Mouse (Mus musculus) left cerebral cortex, adult 11 months (tissue): ENCODE data around the gene Gm20388.

Experiments used
- DNase-seq: peaks from one replicate; pipeline ENCODE4 v3.0.0; 2022; ENCODE audit warnings: low spot score

The Gm20388 gene

GRCm38 (mm10) chr8:122441326-122441725, 2530.7 kb downstream of the Gm20388 start:
- DNase-seq: no peak

GRCm38 (mm10) chr8:122442356-122442755, 2531.7 kb downstream of the Gm20388 start:
- no peak for DNase-seq

GRCm38 (mm10) chr8:122442781-122443180, 2532.1 kb downstream of the Gm20388 start:
- no peak for DNase-seq

- DNase-seq: peak; percentile 99
Measured at GRCm38 (mm10) chr8:122443262-122444006, 2532.8 kb downstream of the Gm20388 start, which contains the start of gene Mvd. Gene Mvd (minus strand): TSS chr8:122443422.

- peak; percentile 74 for DNase-seq
Measured at GRCm38 (mm10) chr8:122444058-122444748, 2533.6 kb downstream of the Gm20388 start.

- no peak for DNase-seq
Measured at GRCm38 (mm10) chr8:122445203-122445602, 2534.6 kb downstream of the Gm20388 start.

GRCm38 (mm10) chr8:122451161-122451703, 2540.6 kb downstream of the Gm20388 start:
- DNase-seq: no peak

GRCm38 (mm10) chr8:122452154-122452553, 2541.5 kb downstream of the Gm20388 start:
- DNase-seq: no peak

GRCm38 (mm10) chr8:122454409-122454808, 2543.8 kb downstream of the Gm20388 start:
- DNase-seq: no peak

GRCm38 (mm10) chr8:122457171-122457570, 2546.5 kb downstream of the Gm20388 start:
- DNase-seq: no peak

GRCm38 (mm10) chr8:122459218-122459900, 2548.7 kb downstream of the Gm20388 start:
- no peak for DNase-seq

- no peak for DNase-seq
Measured at GRCm38 (mm10) chr8:122459990-122460389, 2549.3 kb downstream of the Gm20388 start.

- DNase-seq: no peak
Measured at GRCm38 (mm10) chr8:122460524-122461472, 2550.2 kb downstream of the Gm20388 start, which contains the start of gene Snai3. Gene Snai3 (minus strand): TSS chr8:122460733.

GRCm38 (mm10) chr8:122461473-122462148, 2551.0 kb downstream of the Gm20388 start:
- peak; percentile 64 for DNase-seq

- no peak for DNase-seq
Measured at GRCm38 (mm10) chr8:122462510-122462909, 2551.9 kb downstream of the Gm20388 start.

- DNase-seq: no peak
Measured at GRCm38 (mm10) chr8:122463651-122464640, 2553.3 kb downstream of the Gm20388 start.

GRCm38 (mm10) chr8:122464985-122465384, 2554.3 kb downstream of the Gm20388 start:
- no peak for DNase-seq

GRCm38 (mm10) chr8:122467816-122468215, 2557.2 kb downstream of the Gm20388 start:
- no peak for DNase-seq

GRCm38 (mm10) chr8:122469407-122469806, 2558.8 kb downstream of the Gm20388 start:
- DNase-seq: no peak
